Mouse (Mus musculus): ENCODE data around the gene Fam187b.

DNA sequence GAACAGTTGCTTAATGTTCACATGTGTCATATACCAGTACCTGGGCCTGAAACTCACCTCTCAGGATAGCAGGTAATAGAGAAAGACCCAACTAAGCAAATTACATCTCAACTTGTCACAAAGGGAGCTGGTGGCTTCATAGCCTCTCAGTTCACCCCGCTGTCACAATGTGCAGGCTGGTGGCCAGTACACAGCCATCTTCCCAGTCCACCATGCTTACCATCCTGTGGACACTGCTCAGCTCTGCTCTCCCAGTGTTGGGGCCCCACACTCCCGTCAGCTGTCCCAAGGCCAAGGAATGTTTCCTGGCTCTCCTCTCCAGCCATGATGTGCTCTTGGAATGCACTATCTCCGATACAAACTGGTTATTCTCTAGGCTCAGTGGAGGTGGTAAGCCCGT lies 8.1 kb downstream of the Fam187b start:
- no peak for TF ChIP-seq CTCF (IDR thresholded peaks at IDR 0.05; ENCODE audit: insufficient read depth, low read depth, low read length)
- TF ChIP-seq POLR2A (IDR thresholded peaks at IDR 0.05; ENCODE audit: insufficient read depth, low read depth, low read length) = no peak
